Mouse (Mus musculus) forebrain, embryonic 16.5 days (tissue): ENCODE measurements around the gene Kif3c. TPM values are rescaled to one million over a fixed set of nuclear protein-coding genes. Genes with fewer than 3 reads are reported as not detected.

Experiments
- ATAC-seq: fragments of 200-750 bp; cut with Nextera tagmentation; 2 replicates; pipeline ENCODE4 v1.8.0; 2017; ENCODE audit warnings: mild to moderate bottlenecking, moderate library complexity
- H3K27ac ChIP-seq: fragments of 300-500 bp; sonication (generic); 2 replicates; pipeline ENCODE4 v1.5.1; 2014; ENCODE audit warnings: low read length, control low read depth
- H3K27me3 ChIP-seq: fragments of 300-500 bp; sonication (generic); replicated peaks from 2 replicates; pipeline ENCODE4 v1.6.1; 2014; ENCODE audit warnings: low read length; ENCODE audit not compliant: control insufficient read depth, insufficient read depth
- H3K36me3 ChIP-seq: fragments of 300-500 bp; sonication (generic); 2 replicates; pipeline ENCODE4 v1.6.1; 2014; ENCODE audit not compliant: control insufficient read depth, insufficient read depth
- H3K4me1 ChIP-seq: fragments of 300-500 bp; sonication (generic); replicated peaks from 2 replicates; pipeline ENCODE4 v1.6.1; 2014; ENCODE audit warnings: low read length; ENCODE audit not compliant: control insufficient read depth, insufficient read depth
- H3K4me2 ChIP-seq: fragments of 300-500 bp; sonication (generic); 2 replicates; pipeline ENCODE4 v1.6.1; 2014; ENCODE audit warnings: mild to moderate bottlenecking, low read length, control low read depth
- H3K4me3 ChIP-seq: fragments of 300-500 bp; sonication (generic); replicated peaks from 2 replicates; pipeline ENCODE4 v1.5.1; 2014; ENCODE audit warnings: mild to moderate bottlenecking, low read length, control low read depth
- H3K9ac ChIP-seq: fragments of 300-500 bp; sonication (generic); replicated peaks from 2 replicates; pipeline ENCODE4 v1.6.1; 2014; ENCODE audit warnings: low read depth, low read length, control low read depth
- H3K9me3 ChIP-seq: fragments of 300-500 bp; sonication (generic); 2 replicates; pipeline ENCODE4 v1.6.1; 2016; ENCODE audit warnings: low read length; ENCODE audit not compliant: control insufficient read depth
- WGBS: fragments of 180-500 bp; shearing (Covaris S2); extraction: QIAGEN DNeasy Blood & Tissue Kit; methylation state at CpG from one replicate; pipeline ENCODE4 v1.1.7; 2014; 5-methylcytosine and 5-hydroxymethylcytosine counted together
- polyA plus RNA-seq: library from polyadenylated mRNA; unstranded; fragments of >200 nt; fragmentation: Nextera tagmentation; extraction: Ambion mirVana; gene quantifications from 2 replicates; pipeline ENCODE4 v1.2.1, GENCODE M21; 2015

Kif3c gene
- 118 and 122 TPM in 2 replicates for polyA plus RNA-seq

DNA sequence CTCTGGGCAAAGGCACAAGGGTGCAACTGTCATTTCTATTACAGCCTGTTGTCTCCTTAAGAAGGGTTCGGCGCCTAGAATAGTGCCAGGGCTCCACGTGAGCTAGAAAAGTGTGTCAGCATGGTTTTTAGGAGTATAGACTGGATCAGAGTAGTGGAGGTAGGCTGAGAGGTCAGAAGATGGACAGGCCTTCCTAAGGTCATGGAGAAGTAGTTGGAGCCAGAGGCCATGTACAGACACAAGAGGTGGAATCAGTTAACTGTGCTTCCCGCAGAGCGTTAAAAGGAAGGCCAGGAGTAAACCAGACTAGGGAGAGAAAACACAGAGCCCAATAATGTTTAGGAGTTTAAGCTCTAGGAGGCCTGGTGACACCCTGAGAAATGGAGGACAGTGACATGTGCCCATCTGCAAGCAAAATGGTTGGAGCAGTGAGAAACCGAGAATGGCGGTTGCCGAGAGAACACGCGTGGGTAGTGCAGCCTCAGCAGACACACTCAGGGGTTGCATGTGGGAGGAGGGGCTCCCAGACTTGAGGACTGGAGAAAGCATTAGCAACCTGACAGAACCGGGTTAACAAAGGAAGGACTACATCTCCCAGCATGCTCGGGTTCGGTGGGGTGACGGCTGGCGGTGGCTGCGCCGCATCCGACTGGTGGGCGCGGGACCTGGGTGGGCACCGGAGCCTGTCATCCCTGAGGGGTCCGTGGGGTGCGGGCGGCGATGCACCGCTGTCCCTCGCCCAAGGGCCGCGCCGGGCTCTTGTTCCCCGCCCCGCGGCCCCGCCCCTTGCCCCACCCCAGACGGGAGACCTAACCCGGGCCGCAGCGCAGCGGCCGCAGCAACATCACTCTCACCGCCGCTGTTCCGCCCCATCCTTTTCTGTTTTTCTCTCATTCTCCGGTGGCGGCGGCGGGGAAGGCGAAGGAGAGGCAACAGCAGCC lies at the start of gene Kif3c:
Gene Kif3c (plus strand): TSS at position 625 of the 941 bp plus-strand sequence.
- Histone ChIP-seq H3K27me3 (no peaks in the 10 kb centered on the region), H3K4me2 (peak within 1 kb of the TSS; percentile 73), H3K36me3 (peaks cover 13% of the 10 kb centered on the region; the same call in 1 of the 2 replicates), H3K9me3 (0 out of 2 replicates have a peak, but pooled peaks cover 5% of the 10 kb centered on the region), H3K4me1 (peaks cover 36% of the 10 kb centered on the region), H3K4me3 (peak within 1 kb of the TSS; percentile 83), H3K27ac (peak within 1 kb of the TSS; percentile 98), H3K9ac (peak within 1 kb of the TSS; percentile 95)
- 7% methylated on average over 40 of the region's 48 CpGs for WGBS
- peak; percentile 95 for ATAC-seq

DNA sequence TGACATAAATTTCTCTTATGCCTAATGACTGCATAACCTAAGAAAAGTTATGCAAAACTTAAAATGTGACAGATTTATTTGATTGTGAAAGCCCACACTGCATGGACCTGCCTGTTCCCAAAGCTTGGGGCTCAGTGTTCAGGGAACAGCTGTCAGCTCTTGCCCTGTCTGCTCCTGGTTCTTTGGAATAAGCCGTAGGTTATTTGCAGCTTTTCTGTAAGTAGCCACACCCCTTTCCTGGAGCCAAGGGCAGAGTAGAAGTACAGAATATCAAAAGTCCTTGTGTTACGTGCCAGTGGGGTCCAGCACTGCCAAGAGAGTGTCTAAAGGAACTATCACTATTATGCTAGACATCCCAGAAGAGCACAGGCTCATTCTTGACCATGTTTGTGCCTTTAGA lies 48.8 kb upstream of the Kif3c start:
- Histone ChIP-seq H3K9me3 (no peaks in the 10 kb centered on the region), H3K9ac (no peak overlapping the region), H3K36me3 (no peaks in the 10 kb centered on the region), H3K27me3 (no peaks in the 10 kb centered on the region), H3K27ac (no peak overlapping the region), H3K4me2 (no peak overlapping the region), H3K4me1 (no peaks in the 10 kb centered on the region), H3K4me3 (no peak overlapping the region)
- WGBS = 48% methylated on average over 2 of the region's 2 CpGs
- ATAC-seq = no peak

DNA sequence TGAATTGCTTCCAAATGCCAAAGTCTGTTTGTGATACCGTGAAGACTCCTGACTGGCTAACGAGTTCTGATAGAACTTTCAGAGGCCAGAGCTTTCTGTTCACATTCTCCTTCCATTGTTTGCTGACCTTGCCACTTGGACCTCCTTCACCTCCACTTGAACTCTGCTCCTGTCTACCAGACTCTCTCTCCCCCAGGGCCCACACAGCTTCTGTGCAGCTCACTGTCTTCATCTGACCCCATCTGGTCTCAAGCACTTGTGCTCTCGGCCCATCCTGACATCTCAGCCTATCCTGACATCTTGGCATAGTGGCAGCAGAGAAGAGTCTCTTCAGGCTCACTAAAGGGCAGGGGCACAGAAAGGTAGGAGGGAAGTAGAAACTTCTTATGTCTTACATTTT lies 48.0 kb upstream of the Kif3c start:
- WGBS = 67% methylated on average over 3 of the region's 3 CpGs
- Histone ChIP-seq H3K4me3 (no peak overlapping the region), H3K4me1 (no peaks in the 10 kb centered on the region), H3K27ac (no peak overlapping the region), H3K9me3 (no peaks in the 10 kb centered on the region), H3K36me3 (no peaks in the 10 kb centered on the region), H3K27me3 (no peaks in the 10 kb centered on the region), H3K9ac (no peak overlapping the region), H3K4me2 (no peak overlapping the region)
- ATAC-seq = no peak

- no peaks in the 10 kb centered on the region for H3K4me1 ChIP-seq
- no peak overlapping the region for H3K4me2 ChIP-seq
- no peak overlapping the region for H3K27ac ChIP-seq
- no peak for ATAC-seq
- H3K27me3 ChIP-seq = no peaks in the 10 kb centered on the region
- H3K4me3 ChIP-seq = no peak overlapping the region
- no peaks in the 10 kb centered on the region for H3K9me3 ChIP-seq
- 72% methylated on average over 4 of the region's 4 CpGs for WGBS
- no peak overlapping the region for H3K9ac ChIP-seq
- no peaks in the 10 kb centered on the region for H3K36me3 ChIP-seq
Measured at GRCm38 (mm10) chr12:3319377-3319776, 45.6 kb upstream of the Kif3c start.

DNA sequence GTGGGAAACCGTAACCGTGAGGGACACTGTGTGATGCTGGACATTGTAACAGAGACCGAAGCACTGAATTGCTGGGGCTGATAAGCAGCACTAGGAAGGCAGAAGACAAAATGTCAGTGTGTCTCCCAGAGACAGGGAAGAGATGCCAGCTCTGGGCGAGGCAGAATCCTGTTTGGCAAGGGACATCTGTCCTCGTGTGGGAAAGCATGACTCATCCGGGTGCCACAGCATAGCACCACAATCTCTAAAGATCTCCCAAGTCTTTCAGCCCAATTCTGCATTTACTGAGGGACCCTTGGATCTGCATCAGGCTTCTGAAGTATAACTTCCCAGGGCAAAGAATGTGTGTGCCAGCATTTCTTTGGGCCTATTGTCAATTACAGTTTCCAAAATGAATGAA lies 41.7 kb upstream of the Kif3c start:
- H3K9me3 ChIP-seq = no peaks in the 10 kb centered on the region
- ATAC-seq = no peak
- no peak overlapping the region for H3K4me3 ChIP-seq
- H3K27ac ChIP-seq = no peak overlapping the region
- H3K4me1 ChIP-seq = no peaks in the 10 kb centered on the region
- WGBS = 81% methylated on average over 6 of the region's 6 CpGs
- H3K36me3 ChIP-seq = no peaks in the 10 kb centered on the region
- no peak overlapping the region for H3K4me2 ChIP-seq
- H3K27me3 ChIP-seq = no peaks in the 10 kb centered on the region
- no peak overlapping the region for H3K9ac ChIP-seq

DNA sequence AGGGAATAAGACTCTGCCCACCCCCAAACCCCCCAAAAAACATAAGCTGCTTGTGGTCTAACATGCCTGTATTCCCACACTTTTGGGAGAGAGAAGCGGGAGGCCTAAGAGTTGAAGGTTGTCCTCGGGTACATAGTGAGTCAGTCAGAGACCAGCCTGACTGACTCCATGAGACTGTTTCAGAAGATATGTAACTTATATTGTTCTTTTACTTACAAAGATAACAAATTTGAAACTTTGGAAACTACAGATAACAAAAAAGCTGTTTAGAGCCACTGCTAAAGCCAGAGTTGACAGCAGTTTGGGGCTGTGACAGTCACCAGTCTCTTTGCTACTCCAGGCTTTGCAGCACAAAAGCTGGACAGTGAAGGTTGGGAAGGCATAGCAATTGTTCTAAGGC lies 39.7 kb upstream of the Kif3c start:
- H3K4me2 ChIP-seq = no peak overlapping the region
- no peaks in the 10 kb centered on the region for H3K4me1 ChIP-seq
- H3K27me3 ChIP-seq = no peaks in the 10 kb centered on the region
- no peak overlapping the region for H3K27ac ChIP-seq
- no peak overlapping the region for H3K4me3 ChIP-seq
- ATAC-seq = no peak
- WGBS = 88% methylated on average over 2 of the region's 2 CpGs
- H3K36me3 ChIP-seq = no peaks in the 10 kb centered on the region
- H3K9me3 ChIP-seq = no peaks in the 10 kb centered on the region
- H3K9ac ChIP-seq = no peak overlapping the region

- no peak overlapping the region for H3K4me2 ChIP-seq
- no peaks in the 10 kb centered on the region for H3K36me3 ChIP-seq
- H3K9ac ChIP-seq = no peak overlapping the region
- no peak overlapping the region for H3K4me3 ChIP-seq
- H3K27ac ChIP-seq = no peak overlapping the region
- H3K27me3 ChIP-seq = no peaks in the 10 kb centered on the region
- 81% methylated on average over 4 of the region's 4 CpGs for WGBS
- H3K4me1 ChIP-seq = no peaks in the 10 kb centered on the region
- no peak for ATAC-seq
- no peaks in the 10 kb centered on the region for H3K9me3 ChIP-seq
Measured at GRCm38 (mm10) chr12:3329677-3330076, 35.3 kb upstream of the Kif3c start.

DNA sequence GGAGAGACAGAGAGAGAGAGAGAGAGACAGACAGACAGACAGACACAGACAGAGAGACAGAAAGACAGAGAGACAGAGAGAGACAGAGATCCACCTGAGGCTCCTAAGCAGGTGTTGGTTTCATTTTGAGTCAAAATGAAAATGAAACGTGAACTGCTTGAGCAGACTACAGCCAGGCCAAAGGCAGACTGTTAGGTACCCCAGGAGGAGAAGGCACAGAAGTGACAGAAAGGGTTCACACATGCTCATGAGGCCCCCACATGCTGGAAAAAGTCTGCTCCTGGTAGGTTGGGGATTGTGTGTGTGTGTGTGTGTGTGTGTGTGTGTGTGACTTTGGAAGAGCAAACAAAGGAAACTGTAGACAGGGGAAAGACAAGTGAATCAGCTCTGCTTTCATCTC lies 26.0 kb upstream of the Kif3c start:
- ATAC-seq = no peak
- Histone ChIP-seq H3K27me3 (no peaks in the 10 kb centered on the region), H3K4me2 (no peak overlapping the region), H3K36me3 (no peaks in the 10 kb centered on the region), H3K4me3 (no peak overlapping the region), H3K9ac (no peak overlapping the region), H3K9me3 (no peaks in the 10 kb centered on the region), H3K27ac (no peak overlapping the region), H3K4me1 (no peaks in the 10 kb centered on the region)
- 82% methylated on average over 1 of the region's 1 CpGs for WGBS

- H3K9ac ChIP-seq = no peak overlapping the region
- no peaks in the 10 kb centered on the region for H3K4me1 ChIP-seq
- no peak overlapping the region for H3K4me3 ChIP-seq
- H3K27me3 ChIP-seq = no peaks in the 10 kb centered on the region
- no peaks in the 10 kb centered on the region for H3K36me3 ChIP-seq
- WGBS = 91% methylated on average over 2 of the region's 2 CpGs
- no peak for ATAC-seq
- H3K4me2 ChIP-seq = no peak overlapping the region
- no peak overlapping the region for H3K27ac ChIP-seq
- H3K9me3 ChIP-seq = no peaks in the 10 kb centered on the region
Measured at GRCm38 (mm10) chr12:3344155-3344554, 20.8 kb upstream of the Kif3c start.
